Mouse (Mus musculus) limb, embryonic 11.5 days (tissue): ENCODE measurements at regions not wholly inside any gene's neighbourhood (a gene's known extent, or its start where the extent isn't known, plus 50 kb on each side); places are given as distances from the start of the nearest gene placed in this dataset.
"Not testable (repeated sequence)": the region's sequence is repeated elsewhere in the genome, so short reads cannot be mapped to it uniquely, and the experiment has no call there.

Experiments used
- ATAC-seq: fragments of 200-750 bp; cut with Nextera tagmentation; 2 replicates; pipeline ENCODE4 v1.8.0; 2017; ENCODE audit warnings: low read depth; ENCODE audit not compliant: insufficient number of reproducible peaks, low FRiP score, low TSS enrichment
- DNase-seq: peaks from one replicate; pipeline ENCODE4 v3.0.0-alpha.2; 2015; ENCODE audit warnings: low spot score
- H3K27ac ChIP-seq: fragments of 300-500 bp; sonication (generic); replicated peaks from 2 replicates; pipeline ENCODE4 v1.5.1; 2014; ENCODE audit warnings: low read depth, mild to moderate bottlenecking, low read length
- H3K27me3 ChIP-seq: fragments of 300-500 bp; sonication (generic); 2 replicates; pipeline ENCODE4 v1.6.1; 2014; ENCODE audit warnings: mild to moderate bottlenecking, low read length, mixed read lengths; ENCODE audit not compliant: control insufficient read depth, insufficient read depth
- H3K36me3 ChIP-seq: fragments of 300-500 bp; sonication (generic); 2 replicates; pipeline ENCODE4 v1.6.1; 2014; ENCODE audit warnings: mild to moderate bottlenecking, low read length, moderate library complexity, mixed read lengths; ENCODE audit not compliant: control insufficient read depth, insufficient read depth
- H3K4me1 ChIP-seq: fragments of 300-500 bp; sonication (generic); 2 replicates; pipeline ENCODE4 v1.6.1; 2014; ENCODE audit warnings: low read length, mixed read lengths; ENCODE audit not compliant: control insufficient read depth, insufficient read depth
- H3K4me2 ChIP-seq: fragments of 300-500 bp; sonication (generic); 2 replicates; pipeline ENCODE4 v1.6.1; 2014; ENCODE audit warnings: low read depth, mild to moderate bottlenecking, moderate library complexity; ENCODE audit not compliant: severe bottlenecking
- H3K4me3 ChIP-seq: fragments of 300-500 bp; sonication (generic); 2 replicates; pipeline ENCODE4 v1.5.1; 2014; ENCODE audit warnings: low read depth, low read length
- H3K9ac ChIP-seq: fragments of 300-500 bp; sonication (generic); 2 replicates; pipeline ENCODE4 v1.6.1; 2014; ENCODE audit warnings: mild to moderate bottlenecking, low read length
- H3K9me3 ChIP-seq: fragments of 300-500 bp; sonication (generic); 2 replicates; pipeline ENCODE4 v1.6.1; 2016; ENCODE audit warnings: low read length; ENCODE audit not compliant: control insufficient read depth
- WGBS: fragments of 180-500 bp; shearing (Covaris S2); extraction: QIAGEN DNeasy Blood & Tissue Kit; methylation state at CpG from one replicate; pipeline ENCODE4 v1.1.7; 2014; 5-methylcytosine and 5-hydroxymethylcytosine counted together

- Histone ChIP-seq H3K27ac (no peak overlapping the region), H3K4me2 (no peak overlapping the region), H3K9ac (no peak overlapping the region), H3K9me3 (no peaks in the 10 kb centered on the region), H3K36me3 (no peaks in the 10 kb centered on the region), H3K4me3 (no peak overlapping the region), H3K27me3 (no peaks in the 10 kb centered on the region), H3K4me1 (peaks cover 11% of the 10 kb centered on the region; the same call in 1 of the 2 replicates)
- ATAC-seq (no peak), DNase-seq (no peak)
- 52% methylated on average over 6 of the region's 6 CpGs for WGBS
These were observed 50.2 kb upstream of the Agps start for GRCm38 (mm10) chr2:75781781-75782211.

- peak; percentile 74; the same call in 1 of the 2 replicates for ATAC-seq
- DNase-seq: peak; percentile 50
- H3K27me3 ChIP-seq: no peaks in the 10 kb centered on the region
- no peak overlapping the region for H3K27ac ChIP-seq
- no peak overlapping the region for H3K4me2 ChIP-seq
- H3K4me3 ChIP-seq: no peak overlapping the region
- H3K4me1 ChIP-seq: peaks cover 11% of the 10 kb centered on the region; the same call in 1 of the 2 replicates
- WGBS: under 1% methylated on average over 3 of the region's 3 CpGs
- no peak overlapping the region for H3K9ac ChIP-seq
- H3K36me3 ChIP-seq: no peaks in the 10 kb centered on the region
- H3K9me3 ChIP-seq: no peaks in the 10 kb centered on the region
These were observed 50.9 kb upstream of the Agps start for GRCm38 (mm10) chr2:75781078-75781477.

- H3K27me3 ChIP-seq, H3K36me3 ChIP-seq, H3K4me3 ChIP-seq, H3K4me2 ChIP-seq, H3K9me3 ChIP-seq, H3K27ac ChIP-seq, H3K9ac ChIP-seq, ATAC-seq, DNase-seq: not testable (repeated sequence)
- WGBS: 94% methylated on average over 3 of the region's 3 CpGs
- peaks cover 11% of the 10 kb centered on the region; the same call in 1 of the 2 replicates for H3K4me1 ChIP-seq
These were observed 53.3 kb upstream of the Agps start for GRCm38 (mm10) chr2:75778628-75779027.

- no peak overlapping the region for H3K9ac ChIP-seq
- H3K4me3 ChIP-seq: no peak overlapping the region
- H3K4me2 ChIP-seq: peak overlapping the region; percentile 22; the same call in 1 of the 2 replicates
- no peaks in the 10 kb centered on the region for H3K9me3 ChIP-seq
- no peak overlapping the region for H3K27ac ChIP-seq
- no peak for DNase-seq
- ATAC-seq: no peak
- H3K36me3 ChIP-seq: no peaks in the 10 kb centered on the region
- WGBS: 13% methylated on average over 6 of the region's 6 CpGs
- H3K4me1 ChIP-seq: peaks cover 18% of the 10 kb centered on the region
- no peaks in the 10 kb centered on the region for H3K27me3 ChIP-seq
These were observed 54.9 kb upstream of the Agps start for GRCm38 (mm10) chr2:75777040-75777451.

GRCm38 (mm10) chr2:75776533-75776932 lies 55.4 kb upstream of the Agps start:
- H3K9ac ChIP-seq: no peak overlapping the region
- 26% methylated on average over 12 of the region's 12 CpGs for WGBS
- no peaks in the 10 kb centered on the region for H3K27me3 ChIP-seq
- H3K4me1 ChIP-seq: peaks cover 17% of the 10 kb centered on the region
- ATAC-seq (no peak), DNase-seq (no peak)
- H3K27ac ChIP-seq: no peak overlapping the region
- no peak overlapping the region for H3K4me3 ChIP-seq
- H3K9me3 ChIP-seq: no peaks in the 10 kb centered on the region
- no peaks in the 10 kb centered on the region for H3K36me3 ChIP-seq
- H3K4me2 ChIP-seq: peak overlapping the region; percentile 22; the same call in 1 of the 2 replicates

GRCm38 (mm10) chr2:75775217-75775616 lies 56.8 kb upstream of the Agps start:
- ATAC-seq: no peak
- H3K4me1 ChIP-seq: peaks cover 10% of the 10 kb centered on the region
- WGBS: 94% methylated on average over 1 of the region's 1 CpGs

GRCm38 (mm10) chr2:75773431-75773830 lies 58.5 kb upstream of the Agps start:
- Histone ChIP-seq H3K4me3 (no peak overlapping the region), H3K27ac (no peak overlapping the region), H3K9me3 (no peaks in the 10 kb centered on the region), H3K36me3 (no peaks in the 10 kb centered on the region), H3K9ac (no peak overlapping the region), H3K27me3 (no peaks in the 10 kb centered on the region), H3K4me1 (peaks cover 10% of the 10 kb centered on the region), H3K4me2 (no peak overlapping the region)
- no peak for DNase-seq
- ATAC-seq: no peak
- WGBS: 94% methylated on average over 5 of the region's 5 CpGs

More at GRCm38 (mm10) chr2:75775217-75775616, 56.8 kb upstream of the Agps start:
- H3K27me3 ChIP-seq: no peaks in the 10 kb centered on the region
- no peaks in the 10 kb centered on the region for H3K36me3 ChIP-seq
- no peak overlapping the region for H3K4me2 ChIP-seq
- DNase-seq: no peak
- no peak overlapping the region for H3K27ac ChIP-seq
- H3K9me3 ChIP-seq: no peaks in the 10 kb centered on the region
- no peak overlapping the region for H3K4me3 ChIP-seq
- no peak overlapping the region for H3K9ac ChIP-seq

GRCm38 (mm10) chr2:75772251-75772956 lies 59.6 kb upstream of the Agps start:
- 23% methylated on average over 11 of the region's 11 CpGs for WGBS
- Histone ChIP-seq H3K27ac (no peak overlapping the region), H3K4me2 (no peak overlapping the region), H3K36me3 (no peaks in the 10 kb centered on the region), H3K4me1 (peaks cover 10% of the 10 kb centered on the region), H3K27me3 (no peaks in the 10 kb centered on the region), H3K9ac (peak overlapping the region; percentile 12; the same call in 1 of the 2 replicates), H3K9me3 (no peaks in the 10 kb centered on the region), H3K4me3 (no peak overlapping the region)
- peak; percentile 49 for DNase-seq
- no peak for ATAC-seq
